Mouse (Mus musculus) heart, postnatal 0 days (tissue): ENCODE measurements around the gene Mapk7. TPM values are rescaled to one million over a fixed set of nuclear protein-coding genes. Genes with fewer than 3 reads are reported as not detected.
A peak's percentile ranks its signal among the peaks of the same experiment; 100 is the strongest.

Experiments used
- ATAC-seq: fragments of 200-750 bp; cut with Nextera tagmentation; 2 replicates; pipeline ENCODE4 v1.8.0; 2017; ENCODE audit warnings: low read depth, moderate number of reproducible peaks, moderate library complexity; ENCODE audit not compliant: insufficient read depth
- DNase-seq: peaks from one replicate; pipeline ENCODE4 v3.0.0-alpha.2; 2016; ENCODE audit warnings: low spot score
- H3K27ac ChIP-seq: fragments of 300-500 bp; sonication (generic); 2 replicates; pipeline ENCODE4 v1.5.1; 2014; ENCODE audit warnings: low read depth, mild to moderate bottlenecking
- H3K27me3 ChIP-seq: fragments of 300-500 bp; sonication (generic); 2 replicates; pipeline ENCODE4 v1.6.1; 2014; ENCODE audit warnings: low read length, mixed read lengths; ENCODE audit not compliant: control insufficient read depth, insufficient read depth
- H3K36me3 ChIP-seq: fragments of 300-500 bp; sonication (generic); replicated peaks from 2 replicates; pipeline ENCODE4 v1.6.1; 2014; ENCODE audit warnings: low read length, mixed read lengths; ENCODE audit not compliant: control insufficient read depth, insufficient read depth
- H3K4me1 ChIP-seq: fragments of 300-500 bp; sonication (generic); 2 replicates; pipeline ENCODE4 v1.6.1; 2014; ENCODE audit warnings: antibody characterized with exemption; ENCODE audit not compliant: control insufficient read depth, insufficient read depth
- H3K4me2 ChIP-seq: fragments of 300-500 bp; sonication (generic); 2 replicates; pipeline ENCODE4 v1.6.1; 2014; ENCODE audit warnings: low read depth, mild to moderate bottlenecking, low read length, moderate library complexity
- H3K4me3 ChIP-seq: fragments of 300-500 bp; sonication (generic); 2 replicates; pipeline ENCODE4 v1.5.1; 2014; ENCODE audit warnings: low read depth, low read length
- H3K9ac ChIP-seq: fragments of 300-500 bp; sonication (generic); replicated peaks from 2 replicates; pipeline ENCODE4 v1.6.1; 2014; ENCODE audit warnings: low read depth, low read length, mixed read lengths
- H3K9me3 ChIP-seq: fragments of 300-500 bp; sonication (generic); replicated peaks from 2 replicates; pipeline ENCODE4 v1.6.1; 2016; ENCODE audit warnings: low read length; ENCODE audit not compliant: control insufficient read depth
- CTCF ChIP-seq: IDR thresholded peaks from 2 replicates; pipeline ENCODE4 v1.5.1; 2016; ENCODE audit warnings: antibody characterized with exemption, control low read depth, low read depth
- EP300 ChIP-seq: IDR thresholded peaks from 2 replicates; pipeline ENCODE4 v1.6.1; 2016; ENCODE audit warnings: antibody characterized with exemption, low read depth
- WGBS: fragments of 180-500 bp; shearing (Covaris S2); extraction: QIAGEN DNeasy Blood & Tissue Kit; methylation state at CpG from one replicate; pipeline ENCODE4 v1.1.7; 2014; 5-methylcytosine and 5-hydroxymethylcytosine counted together
- polyA plus RNA-seq: library from polyadenylated mRNA; unstranded; fragments of >200 nt; fragmentation: Nextera tagmentation; extraction: Ambion mirVana; gene quantifications from 2 replicates; pipeline ENCODE4 v1.2.1, GENCODE M21; 2015
- total RNA-seq: library from RNA; depleted of rRNA; stranded (reverse); fragments of >200 nt; gene quantifications from 2 replicates; pipeline ENCODE4 v1.2.3, GENCODE M21; 2014; ENCODE audit warnings: low replicate concordance

The Mapk7 gene
- total and polyA plus RNA-seq, 2 experiments from 2014 or later, result 12.5 to 33.5 TPM

- no peak for DNase-seq
- WGBS, result 80% methylated on average over 14 of the region's 14 CpGs
- Histone ChIP-seq H3K27me3 (no peaks in the 10 kb centered on the region), H3K4me2 (0 out of 2 replicates have a peak overlapping the region, but pooled peaks have one; percentile 37), H3K27ac (0 out of 2 replicates have a peak overlapping the region, but pooled peaks have one; percentile 41), H3K9ac (no peak overlapping the region), H3K4me1 (peaks cover 8% of the 10 kb centered on the region; the same call in 1 of the 2 replicates), H3K36me3 (peaks cover 37% of the 10 kb centered on the region), H3K9me3 (no peaks in the 10 kb centered on the region), H3K4me3 (peak overlapping the region; percentile 21; the same call in 1 of the 2 replicates)
- no peak for ATAC-seq
- TF ChIP-seq CTCF (no peak), EP300 (no peak)
These were observed 7.6 kb downstream of the Mapk7 start for GRCm38 (mm10) chr11:61486458-61487219.

GRCm38 (mm10) chr11:61485541-61486457, 8.4 kb downstream of the Mapk7 start:
- WGBS, result 73% methylated on average over 22 of the region's 22 CpGs
- DNase-seq (no peak), ATAC-seq (no peak)
- 0 out of 2 replicates have a peak overlapping the region, but pooled peaks have one; percentile 9 for H3K9ac ChIP-seq
- H3K4me3 ChIP-seq, result peak overlapping the region; percentile 21
- TF ChIP-seq EP300, result no peak
- no peak for TF ChIP-seq CTCF
- peaks cover 8% of the 10 kb centered on the region; the same call in 1 of the 2 replicates for H3K4me1 ChIP-seq
- H3K9me3 ChIP-seq, result no peaks in the 10 kb centered on the region
- H3K4me2 ChIP-seq, result peak overlapping the region; percentile 37
- peaks cover 28% of the 10 kb centered on the region for H3K36me3 ChIP-seq
- peak overlapping the region; percentile 65; the same call in 1 of the 2 replicates for H3K27ac ChIP-seq
- no peaks in the 10 kb centered on the region for H3K27me3 ChIP-seq

- WGBS, result 36% methylated on average over 20 of the region's 20 CpGs
- H3K4me2 ChIP-seq, result peak within 1 kb of the TSS; percentile 37
- no peak for TF ChIP-seq EP300
- TF ChIP-seq CTCF, result no peak
- peaks cover 8% of the 10 kb centered on the region; the same call in 1 of the 2 replicates for H3K4me1 ChIP-seq
- peak within 1 kb of the TSS; percentile 65 for H3K27ac ChIP-seq
- no peaks in the 10 kb centered on the region for H3K9me3 ChIP-seq
- no peaks in the 10 kb centered on the region for H3K27me3 ChIP-seq
- 0 out of 2 replicates have a peak within 1 kb of the TSS, but pooled peaks have one; percentile 9 for H3K9ac ChIP-seq
- peaks cover 19% of the 10 kb centered on the region for H3K36me3 ChIP-seq
- ATAC-seq (peak; percentile 64), DNase-seq (no peak)
- H3K4me3 ChIP-seq, result peak within 1 kb of the TSS; percentile 21
These were observed 9.3 kb downstream of the Mapk7 start, which contains the start of gene Mfap4 for GRCm38 (mm10) chr11:61484613-61485540. Mfap4 (plus strand) TSS chr11:61485431.

GRCm38 (mm10) chr11:61484256-61484612, 10.0 kb downstream of the Mapk7 start:
- no peak overlapping the region for H3K4me3 ChIP-seq
- 29% methylated on average over 10 of the region's 10 CpGs for WGBS
- TF ChIP-seq EP300, result no peak
- no peak for TF ChIP-seq CTCF

More at GRCm38 (mm10) chr11:61484256-61484612, 10.0 kb downstream of the Mapk7 start:
- Histone ChIP-seq H3K36me3 (peaks cover 13% of the 10 kb centered on the region), H3K27ac (peak overlapping the region; percentile 50; the same call in 1 of the 2 replicates), H3K4me1 (peaks cover 8% of the 10 kb centered on the region; the same call in 1 of the 2 replicates), H3K4me2 (0 out of 2 replicates have a peak overlapping the region, but pooled peaks have one; percentile 3), H3K27me3 (no peaks in the 10 kb centered on the region), H3K9ac (no peak overlapping the region), H3K9me3 (no peaks in the 10 kb centered on the region)
- DNase-seq (no peak), ATAC-seq (no peak)
